Mouse (Mus musculus) G1E (cell line): ENCODE measurements around the gene Laptm4a. TPM values are rescaled to one million over a fixed set of nuclear protein-coding genes. Genes with fewer than 3 reads are reported as not detected.

Source experiments
- ATAC-seq: 2 replicates; pipeline ENCODE4 v1.8.0; 2016; ENCODE audit warnings: mild to moderate bottlenecking; ENCODE audit not compliant: insufficient number of reproducible peaks, poor library complexity, low FRiP score, severe bottlenecking; ENCODE audit errors: extremely low read depth
- DNase-seq: peaks from one replicate; pipeline ENCODE4 v3.0.0; 2012; ENCODE audit warnings: low spot score
- H3K27me3 ChIP-seq: 2 replicates; pipeline ENCODE4 v1.6.1; 2012; ENCODE audit warnings: mild to moderate bottlenecking, low read length, inconsistent platforms; ENCODE audit not compliant: insufficient read depth
- H3K36me3 ChIP-seq: replicated peaks from 2 replicates; pipeline ENCODE3; 2012; ENCODE audit warnings: mild to moderate bottlenecking, inconsistent platforms
- H3K4me1 ChIP-seq: 2 replicates; pipeline ENCODE4 v1.6.1; 2012; ENCODE audit warnings: low read depth, low read length, inconsistent platforms, mixed read lengths; ENCODE audit not compliant: insufficient read depth
- H3K4me3 ChIP-seq: 2 replicates; pipeline ENCODE4 v1.5.1; 2012; ENCODE audit warnings: low read depth, mild to moderate bottlenecking, inconsistent platforms, low read length, moderate library complexity, mixed read lengths
- H3K9me3 ChIP-seq: replicated peaks from 2 replicates; pipeline ENCODE4 v1.6.1; 2012; ENCODE audit warnings: inconsistent platforms
- CTCF ChIP-seq: IDR thresholded peaks from 2 replicates; pipeline ENCODE4 v1.5.1; 2012; ENCODE audit warnings: low read depth, low read length, inconsistent platforms, mixed read lengths
- GATA1 ChIP-seq: IDR thresholded peaks from 2 replicates; pipeline ENCODE4 v1.6.1; 2012; ENCODE audit warnings: borderline replicate concordance, low read length, inconsistent platforms, mixed read lengths
- GATA2 ChIP-seq: IDR thresholded peaks from 2 replicates; pipeline ENCODE4 v1.6.1; 2012; ENCODE audit warnings: low read depth, low read length, inconsistent platforms, borderline replicate concordance
- POLR2AphosphoS5 ChIP-seq: IDR thresholded peaks from 2 replicates; pipeline ENCODE4 v1.6.1; 2012; ENCODE audit warnings: low read depth, low read length, inconsistent platforms; ENCODE audit not compliant: insufficient replicate concordance
- TAL1 ChIP-seq: conservative IDR thresholded peaks from 2 replicates; pipeline ENCODE4 v1.6.1; 2012; ENCODE audit warnings: low read depth, low read length, inconsistent platforms, mixed read lengths
- polyA plus RNA-seq: library from polyadenylated mRNA; stranded (reverse); fragments of >175 nt; gene quantifications from 2 replicates; pipeline ENCODE4 v1.2.3, GENCODE M21; 2012
- total RNA-seq, 2 experiments: library from RNA; stranded (forward) in 1 of 2; stranded (reverse) in 1 of 2; fragments of 200-1000 nt in 1 of 2; fragments of >200 nt in 1 of 2; fragmentation: Nextera tagmentation in 1 of 2; gene quantifications; 2 replicates each; pipeline ENCODE4 v1.2.3; 2014 to 2017

Gene Laptm4a
- total and polyA plus RNA-seq, 3 experiments: 9.5 to 88.3 (median 78.1) TPM

- no peak for TF ChIP-seq POLR2AphosphoS5
- TF ChIP-seq TAL1: no peak
- TF ChIP-seq CTCF: no peak
- no peak for TF ChIP-seq GATA2
- TF ChIP-seq GATA1: no peak
- DNase-seq: no peak
- Histone ChIP-seq H3K4me3 (no peak overlapping the region), H3K4me1 (no peaks in the 10 kb centered on the region), H3K27me3 (peaks cover 7% of the 10 kb centered on the region), H3K36me3 (no peaks in the 10 kb centered on the region), H3K9me3 (no peaks in the 10 kb centered on the region)
- no peak for ATAC-seq
These were observed 19.5 kb upstream of the Laptm4a start for GRCm38 (mm10) chr12:8901934-8902333.

DNA sequence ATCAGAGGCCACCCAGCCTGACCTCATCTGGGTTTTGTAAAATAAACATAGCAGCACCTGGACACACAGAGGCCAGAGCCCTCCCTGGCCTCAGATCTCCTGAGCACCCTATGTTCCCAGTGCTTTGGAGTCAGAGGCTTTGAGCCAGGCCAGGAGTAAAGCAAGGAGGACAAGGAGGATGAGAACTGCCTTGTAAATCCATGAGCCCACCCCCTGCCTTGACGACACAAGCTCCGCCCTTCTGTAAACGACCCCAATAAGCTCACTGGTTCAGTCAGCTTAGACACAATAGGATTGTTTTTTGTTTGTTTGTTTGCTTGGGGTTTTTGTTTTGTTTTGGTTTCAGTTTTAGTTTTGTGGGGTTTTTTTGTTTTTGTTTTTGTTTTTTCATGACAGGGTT is 19.0 kb upstream of the Laptm4a start:
- no peak for ATAC-seq

GRCm38 (mm10) chr12:8912860-8913685 is 8.4 kb upstream of the Laptm4a start:
- H3K4me3 ChIP-seq: no peak overlapping the region
- ATAC-seq (no peak), DNase-seq (no peak)
- H3K9me3 ChIP-seq: no peaks in the 10 kb centered on the region
- TF ChIP-seq POLR2AphosphoS5: no peak
- no peak for TF ChIP-seq CTCF
- TF ChIP-seq GATA1: no peak
- no peak for TF ChIP-seq GATA2
- no peak for TF ChIP-seq TAL1
- H3K4me1 ChIP-seq: peaks cover 3% of the 10 kb centered on the region; the same call in 1 of the 2 replicates
- no peaks in the 10 kb centered on the region for H3K36me3 ChIP-seq
- peaks cover 17% of the 10 kb centered on the region for H3K27me3 ChIP-seq

More for the DNA sequence above, 19.0 kb upstream of the Laptm4a start:
- Histone ChIP-seq H3K4me1 (no peaks in the 10 kb centered on the region), H3K27me3 (peaks cover 8% of the 10 kb centered on the region), H3K36me3 (no peaks in the 10 kb centered on the region), H3K4me3 (no peak overlapping the region), H3K9me3 (no peaks in the 10 kb centered on the region)
- TF ChIP-seq POLR2AphosphoS5 (no peak), GATA2 (no peak), CTCF (no peak), GATA1 (no peak), TAL1 (no peak)
- DNase-seq: no peak

- DNase-seq: no peak
- Histone ChIP-seq H3K27me3 (peaks cover 13% of the 10 kb centered on the region), H3K4me3 (no peak overlapping the region), H3K4me1 (peaks cover 3% of the 10 kb centered on the region; the same call in 1 of the 2 replicates), H3K36me3 (no peaks in the 10 kb centered on the region), H3K9me3 (no peaks in the 10 kb centered on the region)
- no peak for ATAC-seq
- no peak for TF ChIP-seq TAL1
- no peak for TF ChIP-seq GATA1
- no peak for TF ChIP-seq GATA2
- TF ChIP-seq CTCF: no peak
- no peak for TF ChIP-seq POLR2AphosphoS5
These were observed 7.6 kb upstream of the Laptm4a start for GRCm38 (mm10) chr12:8913701-8914340.

DNA sequence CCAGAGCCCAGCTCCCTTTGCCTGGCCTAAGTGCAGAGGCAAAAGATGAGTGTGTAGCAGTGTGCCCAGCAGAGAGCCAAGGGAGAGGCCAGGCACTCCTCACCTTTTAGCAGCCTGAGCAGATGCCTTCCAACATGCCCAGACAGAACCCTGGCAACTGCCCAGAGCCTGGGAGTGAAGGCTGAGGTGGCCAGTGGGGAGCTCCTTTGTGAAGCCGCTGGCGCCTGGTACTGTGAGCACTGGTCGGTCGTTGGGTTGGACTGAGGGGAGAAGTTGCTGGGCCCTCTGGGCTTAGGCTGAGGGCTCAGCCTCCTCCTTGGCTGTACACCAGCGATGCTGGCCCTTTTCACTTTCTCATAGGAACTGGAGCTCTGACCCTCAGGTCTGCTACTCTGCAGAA is 5.1 kb upstream of the Laptm4a start:
- Histone ChIP-seq H3K4me1 (peaks cover 5% of the 10 kb centered on the region), H3K36me3 (no peaks in the 10 kb centered on the region), H3K9me3 (no peaks in the 10 kb centered on the region), H3K27me3 (peaks cover 13% of the 10 kb centered on the region), H3K4me3 (no peak overlapping the region)
- ATAC-seq (no peak), DNase-seq (no peak)
- TF ChIP-seq GATA2 (no peak), POLR2AphosphoS5 (no peak), CTCF (no peak), TAL1 (no peak), GATA1 (no peak)

DNA sequence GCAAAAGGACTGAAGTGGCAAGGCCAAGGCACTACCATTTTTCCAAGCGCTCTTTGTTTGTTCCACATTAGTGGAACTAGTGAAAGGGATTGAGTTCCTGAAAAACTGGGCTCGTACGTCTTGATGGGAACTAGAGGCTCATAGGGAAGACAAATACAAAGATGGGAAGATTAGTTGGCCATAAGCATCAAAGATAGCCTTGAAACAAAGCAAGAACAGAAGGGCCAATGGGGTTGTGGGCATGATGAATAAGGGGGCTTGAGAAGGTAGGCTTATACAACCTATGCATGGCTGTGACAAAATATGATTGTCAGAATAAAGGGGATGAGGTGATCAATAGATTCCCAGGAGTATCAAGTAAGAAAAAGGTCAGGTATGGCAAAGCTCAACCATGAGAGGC is 2.2 kb upstream of the Laptm4a start:
- ATAC-seq (no peak), DNase-seq (no peak)
- H3K36me3 ChIP-seq: peaks cover 1% of the 10 kb centered on the region
- H3K4me3 ChIP-seq: no peak overlapping the region
- peaks cover 18% of the 10 kb centered on the region for H3K4me1 ChIP-seq
- TF ChIP-seq GATA2: no peak
- TF ChIP-seq POLR2AphosphoS5: no peak
- no peak for TF ChIP-seq GATA1
- TF ChIP-seq CTCF: no peak
- TF ChIP-seq TAL1: no peak
- peaks cover 1% of the 10 kb centered on the region; the same call in 1 of the 2 replicates for H3K27me3 ChIP-seq
- H3K9me3 ChIP-seq: no peaks in the 10 kb centered on the region
